Mouse (Mus musculus): ENCODE data around the gene 2010111I01Rik.

DNA sequence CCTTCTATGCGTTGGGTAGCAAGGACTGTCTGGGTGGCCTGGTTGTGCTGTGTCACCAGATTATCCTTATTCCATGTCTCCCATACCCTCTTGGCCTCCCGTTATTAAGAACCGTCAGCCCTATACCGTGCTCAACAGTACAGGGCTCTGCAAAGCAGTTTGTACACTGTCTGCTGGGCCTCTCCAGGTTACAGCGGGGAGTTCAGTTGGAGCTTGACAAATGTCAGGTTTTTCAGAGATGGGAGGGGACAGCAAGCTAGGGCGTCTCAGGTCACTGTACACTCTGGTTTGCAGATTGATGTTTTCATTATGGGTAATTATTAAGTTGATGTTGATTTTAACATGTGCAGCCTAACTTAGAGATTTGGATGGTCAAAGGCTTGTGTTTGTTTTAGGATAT, 291.5 kb downstream of the 2010111I01Rik start:
- TF ChIP-seq POLR2A (IDR thresholded peaks at IDR 0.05; ENCODE audit: low read depth, low read length) (no peak), CTCF (conservative IDR thresholded peaks at IDR 0.05; ENCODE audit: insufficient read depth, insufficient read length, low read depth, low read length) (no peak)

All from kidney, adult 2 months (tissue).